Mouse (Mus musculus) limb, embryonic 15.5 days (tissue): ENCODE data around the gene Cadm2. TPM values are rescaled to one million over a fixed set of nuclear protein-coding genes. Genes with fewer than 3 reads are reported as not detected.

Source experiments
- ATAC-seq: fragments of 200-750 bp; cut with Nextera tagmentation; 2 replicates; pipeline ENCODE4 v1.8.0; 2017; ENCODE audit warnings: low read depth, moderate TSS enrichment; ENCODE audit not compliant: insufficient number of reproducible peaks, low FRiP score, low TSS enrichment
- H3K27ac ChIP-seq: fragments of 300-500 bp; sonication (generic); 2 replicates; pipeline ENCODE4 v1.5.1; 2015; ENCODE audit warnings: moderate library complexity, mild to moderate bottlenecking, inconsistent platforms
- H3K27me3 ChIP-seq: fragments of 300-500 bp; sonication (generic); 2 replicates; pipeline ENCODE4 v1.6.1; 2015; ENCODE audit warnings: inconsistent platforms
- H3K36me3 ChIP-seq: fragments of 300-500 bp; sonication (generic); 2 replicates; pipeline ENCODE4 v1.6.1; 2015; ENCODE audit warnings: inconsistent platforms
- H3K4me1 ChIP-seq: fragments of 300-500 bp; sonication (generic); 2 replicates; pipeline ENCODE4 v1.6.1; 2015; ENCODE audit warnings: inconsistent platforms
- H3K4me2 ChIP-seq: fragments of 300-500 bp; sonication (generic); 2 replicates; pipeline ENCODE4 v1.6.1; 2015; ENCODE audit warnings: mild to moderate bottlenecking, inconsistent platforms
- H3K4me3 ChIP-seq: fragments of 300-500 bp; sonication (generic); 2 replicates; pipeline ENCODE4 v1.5.1; 2015; ENCODE audit warnings: mild to moderate bottlenecking, inconsistent platforms
- H3K9ac ChIP-seq: fragments of 300-500 bp; sonication (generic); 2 replicates; pipeline ENCODE4 v1.6.1; 2015; ENCODE audit warnings: inconsistent platforms
- H3K9me3 ChIP-seq: fragments of 300-500 bp; sonication (generic); 2 replicates; pipeline ENCODE4 v1.6.1; 2016; ENCODE audit warnings: inconsistent platforms
- WGBS: fragments of 180-500 bp; shearing (Covaris S2); methylation state at CpG from one replicate; pipeline ENCODE4 v1.1.7; 2015; 5-methylcytosine and 5-hydroxymethylcytosine counted together
- polyA plus RNA-seq: library from polyadenylated mRNA; unstranded; fragments of >200 nt; fragmentation: Nextera tagmentation; extraction: Ambion mirVana; gene quantifications from 2 replicates; pipeline ENCODE4 v1.2.1, GENCODE M21; 2015

Gene Cadm2
- polyA plus RNA-seq, 1 experiment from 2014 or later = 3.1 TPM

DNA sequence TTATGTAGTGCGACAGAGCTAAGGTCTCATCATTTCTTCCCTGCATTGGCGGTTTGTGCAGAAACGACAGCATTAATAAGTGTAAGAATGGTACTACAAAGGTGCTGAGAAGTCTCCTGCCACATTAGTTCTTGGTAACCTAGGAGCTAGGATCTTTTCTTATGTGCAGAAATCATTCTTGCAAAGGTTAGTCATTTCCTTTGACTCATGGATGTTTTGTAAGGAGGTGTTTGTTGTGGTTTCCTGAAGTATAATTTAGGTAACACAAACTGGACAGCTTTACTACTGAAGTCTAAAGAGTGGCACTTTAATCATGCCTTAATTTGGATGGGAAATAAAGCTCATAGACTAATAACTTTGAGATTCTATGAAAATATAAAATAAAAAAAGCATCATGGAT, 153.7 kb downstream of the Cadm2 start:
- ATAC-seq = no peak
- no peak overlapping the region for H3K4me3 ChIP-seq

DNA sequence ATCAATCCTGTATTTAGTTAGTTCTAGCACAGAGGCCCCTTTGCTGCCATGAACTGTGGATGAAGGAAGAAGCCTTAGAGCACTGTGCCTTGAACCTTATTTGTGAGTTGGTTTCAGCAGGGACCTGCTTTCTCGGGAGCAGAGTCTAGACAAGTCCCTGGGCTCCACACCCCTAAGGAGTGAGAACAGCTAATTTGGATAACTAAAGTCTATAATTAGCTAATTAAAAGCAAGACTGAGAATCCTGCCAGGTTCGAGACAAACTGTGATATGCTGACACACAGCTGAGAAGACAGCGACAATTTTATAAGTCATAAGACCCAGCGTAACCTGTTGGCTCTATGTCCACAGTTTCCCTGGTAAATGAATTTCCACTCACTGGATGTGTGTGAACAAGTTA, 184.4 kb downstream of the Cadm2 start:
- Histone ChIP-seq H3K4me1 (no peaks in the 10 kb centered on the region), H3K4me3 (no peak overlapping the region), H3K27ac (no peak overlapping the region), H3K4me2 (no peak overlapping the region), H3K27me3 (no peaks in the 10 kb centered on the region), H3K9me3 (no peaks in the 10 kb centered on the region), H3K36me3 (no peaks in the 10 kb centered on the region), H3K9ac (no peak overlapping the region)
- 61% methylated on average over 4 of the region's 4 CpGs for WGBS
- no peak for ATAC-seq

More for the DNA sequence above, 153.7 kb downstream of the Cadm2 start:
- H3K27me3 ChIP-seq = no peaks in the 10 kb centered on the region
- no peaks in the 10 kb centered on the region for H3K36me3 ChIP-seq
- 89% methylated on average over 3 of the region's 3 CpGs for WGBS
- H3K4me1 ChIP-seq = no peaks in the 10 kb centered on the region
- H3K9me3 ChIP-seq = no peaks in the 10 kb centered on the region
- H3K9ac ChIP-seq = no peak overlapping the region
- H3K4me2 ChIP-seq = no peak overlapping the region
- no peak overlapping the region for H3K27ac ChIP-seq

DNA sequence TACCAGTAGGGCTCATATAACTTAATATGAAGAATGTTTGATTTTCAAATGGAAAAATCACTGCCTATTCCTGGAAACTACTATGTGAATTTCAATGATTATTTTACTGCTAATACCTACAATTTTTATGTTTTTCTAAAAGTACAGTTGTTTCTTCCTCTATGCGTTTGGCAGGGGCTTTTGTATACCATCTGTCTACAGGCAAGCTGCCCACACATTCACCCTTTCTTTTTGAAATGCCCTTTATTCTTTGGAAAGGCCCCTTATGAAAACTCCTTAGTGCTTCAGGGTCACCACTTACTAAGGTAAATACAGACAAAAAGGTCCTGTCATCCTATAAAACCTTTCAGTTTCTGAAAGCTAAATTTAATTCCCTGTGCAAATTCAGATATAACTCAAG, 195.3 kb downstream of the Cadm2 start:
- H3K27me3 ChIP-seq = no peaks in the 10 kb centered on the region
- ATAC-seq = no peak

DNA sequence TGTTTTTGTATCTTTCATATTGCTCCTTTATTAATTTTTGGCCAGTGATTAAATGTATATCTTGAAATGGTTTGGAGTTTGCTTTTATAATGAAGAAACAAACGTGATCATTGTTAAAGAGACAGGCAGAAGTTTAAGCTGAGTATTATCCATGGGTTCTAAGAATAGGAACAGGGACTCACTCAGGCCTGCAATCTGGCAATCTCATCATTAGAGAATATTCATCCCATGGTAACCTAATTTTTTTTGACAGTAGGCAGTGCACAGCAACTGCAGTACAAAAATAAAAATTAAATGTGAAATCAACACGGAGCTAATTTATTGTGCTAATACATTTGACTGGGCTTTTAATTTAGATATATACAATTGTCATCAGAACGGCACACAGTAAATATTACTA, 209.8 kb downstream of the Cadm2 start:
- Histone ChIP-seq H3K9ac (no peak overlapping the region), H3K4me2 (no peak overlapping the region), H3K36me3 (no peaks in the 10 kb centered on the region), H3K27me3 (no peaks in the 10 kb centered on the region), H3K27ac (no peak overlapping the region), H3K4me3 (no peak overlapping the region), H3K9me3 (no peaks in the 10 kb centered on the region), H3K4me1 (no peaks in the 10 kb centered on the region)
- 65% methylated on average over 3 of the region's 3 CpGs for WGBS
- ATAC-seq = no peak

More for the DNA sequence above, 195.3 kb downstream of the Cadm2 start:
- Histone ChIP-seq H3K4me3 (no peak overlapping the region), H3K4me1 (no peaks in the 10 kb centered on the region), H3K36me3 (no peaks in the 10 kb centered on the region), H3K4me2 (no peak overlapping the region), H3K9me3 (no peaks in the 10 kb centered on the region), H3K27ac (no peak overlapping the region), H3K9ac (no peak overlapping the region)
- WGBS = 83% methylated on average over 1 of the region's 1 CpGs

DNA sequence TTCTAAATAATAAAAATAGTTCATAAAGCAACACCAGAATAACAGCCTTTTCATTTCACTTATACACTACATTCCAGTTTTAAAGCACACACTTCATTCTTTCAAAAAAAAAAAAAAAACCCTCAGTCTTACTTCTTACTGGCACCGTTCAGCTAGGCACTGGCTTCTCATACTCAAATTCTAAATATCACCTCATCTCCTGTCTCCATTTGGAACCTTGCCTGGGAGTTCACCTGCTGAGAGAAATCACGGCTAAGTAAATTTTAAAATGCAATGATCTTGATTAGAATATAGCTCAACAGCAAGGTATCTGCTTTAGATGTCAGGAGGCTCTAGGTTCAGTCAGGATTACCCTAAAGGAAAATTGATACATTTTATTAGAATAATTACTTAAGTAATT, 210.2 kb downstream of the Cadm2 start:
- Histone ChIP-seq H3K27me3 (no peaks in the 10 kb centered on the region), H3K4me2 (no peak overlapping the region), H3K4me3 (no peak overlapping the region), H3K36me3 (no peaks in the 10 kb centered on the region), H3K9ac (no peak overlapping the region), H3K27ac (no peak overlapping the region), H3K9me3 (no peaks in the 10 kb centered on the region), H3K4me1 (no peaks in the 10 kb centered on the region)
- 64% methylated on average over 2 of the region's 2 CpGs for WGBS
- no peak for ATAC-seq

DNA sequence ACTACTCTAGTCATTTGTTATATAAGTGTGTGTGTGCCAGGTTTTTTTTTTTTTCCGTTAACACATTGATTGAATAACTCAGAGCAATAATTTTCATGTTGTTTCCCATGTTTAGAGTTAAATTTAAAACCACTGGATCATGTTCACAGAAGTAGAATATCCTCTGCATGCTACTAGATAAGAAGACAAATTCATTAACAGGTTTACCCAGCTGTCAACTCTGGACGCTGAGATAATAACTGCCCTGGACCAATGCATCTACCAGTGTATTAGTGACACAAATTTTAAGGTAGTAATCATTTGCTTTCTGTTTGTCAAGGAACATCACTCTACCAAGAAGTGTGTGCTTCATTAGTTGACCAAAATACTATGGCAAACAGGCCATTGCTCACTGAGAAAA, 253.0 kb downstream of the Cadm2 start:
- no peak overlapping the region for H3K9ac ChIP-seq
- H3K4me1 ChIP-seq = no peaks in the 10 kb centered on the region
- ATAC-seq = no peak
- no peak overlapping the region for H3K4me3 ChIP-seq
- no peak overlapping the region for H3K4me2 ChIP-seq
- no peaks in the 10 kb centered on the region for H3K36me3 ChIP-seq
- no peak overlapping the region for H3K27ac ChIP-seq
- H3K9me3 ChIP-seq = no peaks in the 10 kb centered on the region
- H3K27me3 ChIP-seq = no peaks in the 10 kb centered on the region
- WGBS = 71% methylated on average over 2 of the region's 2 CpGs

DNA sequence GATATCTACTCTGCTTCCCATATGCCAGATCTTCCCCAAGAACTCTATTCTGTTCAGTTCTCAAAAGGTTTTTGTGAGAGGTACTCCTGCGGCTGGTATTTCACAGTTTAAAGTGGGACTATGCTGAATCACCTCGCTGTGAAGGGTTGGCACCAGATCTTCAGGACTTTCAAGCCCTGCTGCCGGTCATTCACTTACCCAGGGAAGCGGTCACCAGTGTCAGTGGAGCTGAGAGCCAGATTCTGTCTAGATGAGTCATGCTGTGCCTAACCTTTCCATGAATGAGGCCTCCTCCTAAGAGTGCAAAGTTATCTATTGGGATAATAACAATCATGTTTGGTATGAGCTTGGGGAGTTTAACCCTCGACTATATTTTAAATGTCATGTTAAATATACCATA, 272.7 kb downstream of the Cadm2 start:
- no peak for ATAC-seq
- no peaks in the 10 kb centered on the region for H3K4me1 ChIP-seq
- H3K9me3 ChIP-seq = no peaks in the 10 kb centered on the region
- H3K9ac ChIP-seq = no peak overlapping the region
- no peak overlapping the region for H3K4me3 ChIP-seq
- no peak overlapping the region for H3K4me2 ChIP-seq
- H3K36me3 ChIP-seq = no peaks in the 10 kb centered on the region
- no peak overlapping the region for H3K27ac ChIP-seq
- no peaks in the 10 kb centered on the region for H3K27me3 ChIP-seq
- WGBS = 85% methylated on average over 5 of the region's 5 CpGs

DNA sequence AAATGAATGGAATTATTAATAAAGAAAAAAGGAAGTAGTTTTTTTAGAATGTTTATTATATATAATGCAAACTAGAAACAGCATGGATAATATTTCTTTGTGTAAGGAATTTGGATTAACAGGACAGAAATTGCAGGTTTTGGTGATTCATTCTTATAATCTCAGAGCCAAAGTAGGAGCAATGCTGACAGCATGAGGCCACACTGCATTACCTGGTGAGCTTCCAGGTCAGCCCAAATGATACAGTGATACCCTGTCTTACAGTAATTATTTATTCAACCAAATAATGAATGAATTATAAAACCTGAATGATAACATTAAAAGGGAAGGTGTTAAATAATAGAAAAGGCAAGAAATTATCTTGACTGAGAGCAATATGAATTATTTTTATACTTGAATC, 273.1 kb downstream of the Cadm2 start:
- H3K4me3 ChIP-seq = no peak overlapping the region
- no peaks in the 10 kb centered on the region for H3K9me3 ChIP-seq
- no peaks in the 10 kb centered on the region for H3K4me1 ChIP-seq
- H3K27ac ChIP-seq = no peak overlapping the region
- no peak overlapping the region for H3K4me2 ChIP-seq
- no peak overlapping the region for H3K9ac ChIP-seq
- no peaks in the 10 kb centered on the region for H3K27me3 ChIP-seq
- ATAC-seq = no peak
- no peaks in the 10 kb centered on the region for H3K36me3 ChIP-seq

DNA sequence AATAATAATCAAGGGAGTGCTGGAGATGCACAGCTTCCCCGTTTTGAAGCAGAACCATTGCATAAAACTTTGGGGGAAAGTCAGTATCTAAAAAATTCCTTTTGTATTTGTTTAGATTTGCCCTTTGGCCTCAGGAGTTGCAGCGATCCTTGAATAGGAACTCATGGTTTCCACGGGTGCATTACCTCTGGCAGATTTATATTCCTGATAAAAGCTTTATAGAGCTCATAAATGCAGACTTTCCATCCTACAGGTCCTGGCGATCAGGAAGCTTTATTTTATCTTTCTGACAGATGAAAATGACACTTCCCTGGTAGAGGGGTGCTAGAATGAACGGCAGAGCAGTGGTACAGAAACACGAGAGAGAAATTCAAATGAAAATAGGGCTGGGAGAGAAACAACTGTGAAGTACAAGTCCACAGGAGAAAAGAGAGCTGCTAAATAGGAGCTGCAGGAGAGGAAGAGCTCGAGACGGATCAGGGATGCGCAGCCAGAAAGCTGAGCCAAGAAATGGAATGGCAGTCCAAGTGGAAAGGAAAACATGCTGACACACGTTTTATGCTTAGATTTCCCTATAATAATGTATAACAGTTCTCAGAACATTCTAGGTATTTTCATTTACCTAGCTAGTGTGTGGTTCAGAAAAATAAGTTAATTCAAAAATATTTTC, 274.0 kb downstream of the Cadm2 start:
- WGBS = 27% methylated on average over 10 of the region's 10 CpGs
- Histone ChIP-seq H3K36me3 (no peaks in the 10 kb centered on the region), H3K27ac (no peak overlapping the region), H3K9me3 (no peaks in the 10 kb centered on the region), H3K4me3 (no peak overlapping the region), H3K27me3 (no peaks in the 10 kb centered on the region), H3K9ac (no peak overlapping the region), H3K4me1 (no peaks in the 10 kb centered on the region), H3K4me2 (no peak overlapping the region)
- no peak for ATAC-seq

DNA sequence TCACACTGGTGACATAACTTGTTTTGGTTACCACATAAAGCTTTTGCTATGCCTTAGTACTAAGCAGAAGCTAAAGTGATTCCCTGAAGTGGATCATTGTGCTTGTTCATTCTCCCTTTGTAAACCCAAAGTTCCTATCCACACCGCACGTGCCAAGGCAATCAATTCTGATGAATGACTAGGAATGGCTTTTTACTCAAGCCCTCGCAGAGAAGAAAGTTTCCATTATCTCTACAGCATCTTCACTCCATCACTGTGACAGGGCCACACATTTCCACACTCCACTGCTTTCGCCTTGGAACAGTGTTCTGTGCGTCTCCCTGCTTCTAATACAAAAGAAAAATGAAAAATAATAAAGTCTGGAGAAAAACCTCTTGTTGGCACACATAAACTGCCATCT, 276.5 kb downstream of the Cadm2 start:
- 65% methylated on average over 5 of the region's 5 CpGs for WGBS
- no peaks in the 10 kb centered on the region for H3K9me3 ChIP-seq
- no peaks in the 10 kb centered on the region for H3K27me3 ChIP-seq
- H3K36me3 ChIP-seq = no peaks in the 10 kb centered on the region
- H3K9ac ChIP-seq = no peak overlapping the region
- no peak overlapping the region for H3K4me2 ChIP-seq
- H3K4me1 ChIP-seq = no peaks in the 10 kb centered on the region
- H3K27ac ChIP-seq = no peak overlapping the region
- no peak overlapping the region for H3K4me3 ChIP-seq
- no peak for ATAC-seq

DNA sequence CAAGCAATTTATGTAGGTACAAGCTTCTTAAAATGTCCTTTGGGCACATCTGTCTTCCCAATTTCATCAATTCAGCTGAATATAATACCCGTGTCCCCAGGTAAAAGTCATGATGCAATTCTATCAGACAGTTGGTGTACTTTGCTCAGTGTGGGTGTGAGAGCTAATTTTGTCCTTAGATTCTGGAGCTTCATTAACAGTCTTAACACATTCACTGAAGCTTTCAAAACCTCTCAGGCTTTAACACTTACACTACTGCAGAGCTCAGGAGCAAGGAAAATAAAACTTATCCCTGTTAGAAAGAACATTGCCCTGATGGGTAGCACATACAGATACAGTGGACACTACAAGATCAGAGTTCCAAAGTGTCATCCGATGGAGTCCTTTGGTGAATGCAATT, 309.7 kb downstream of the Cadm2 start:
- Histone ChIP-seq H3K27me3 (no peaks in the 10 kb centered on the region), H3K36me3 (no peaks in the 10 kb centered on the region), H3K4me3 (no peak overlapping the region), H3K4me2 (no peak overlapping the region), H3K4me1 (no peaks in the 10 kb centered on the region), H3K9me3 (no peaks in the 10 kb centered on the region), H3K27ac (no peak overlapping the region), H3K9ac (no peak overlapping the region)
- ATAC-seq = no peak
- WGBS = 73% methylated on average over 2 of the region's 2 CpGs

DNA sequence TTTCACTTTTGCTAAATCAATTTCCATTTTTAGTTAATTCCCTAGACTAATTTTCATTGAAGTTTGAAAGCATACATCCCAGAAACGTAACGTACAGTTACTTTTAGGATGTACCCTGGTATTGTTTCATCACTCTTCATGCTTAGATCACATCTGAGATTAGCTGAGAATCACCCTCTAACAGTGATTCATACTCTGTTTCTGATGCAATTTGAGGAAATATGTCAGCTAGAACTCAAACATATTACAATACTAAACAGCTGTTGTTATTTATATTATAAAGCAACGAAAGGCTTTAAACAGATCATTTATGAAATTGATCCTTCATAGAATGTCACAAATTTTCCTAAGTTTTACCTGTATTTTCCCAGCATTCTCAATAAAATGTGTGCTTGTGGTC, 336.0 kb downstream of the Cadm2 start:
- Histone ChIP-seq H3K27me3 (no peaks in the 10 kb centered on the region), H3K27ac (no peak overlapping the region), H3K4me3 (no peak overlapping the region), H3K36me3 (no peaks in the 10 kb centered on the region), H3K4me2 (no peak overlapping the region), H3K9me3 (no peaks in the 10 kb centered on the region), H3K4me1 (no peaks in the 10 kb centered on the region), H3K9ac (no peak overlapping the region)
- no peak for ATAC-seq
- WGBS = 84% methylated on average over 3 of the region's 3 CpGs

DNA sequence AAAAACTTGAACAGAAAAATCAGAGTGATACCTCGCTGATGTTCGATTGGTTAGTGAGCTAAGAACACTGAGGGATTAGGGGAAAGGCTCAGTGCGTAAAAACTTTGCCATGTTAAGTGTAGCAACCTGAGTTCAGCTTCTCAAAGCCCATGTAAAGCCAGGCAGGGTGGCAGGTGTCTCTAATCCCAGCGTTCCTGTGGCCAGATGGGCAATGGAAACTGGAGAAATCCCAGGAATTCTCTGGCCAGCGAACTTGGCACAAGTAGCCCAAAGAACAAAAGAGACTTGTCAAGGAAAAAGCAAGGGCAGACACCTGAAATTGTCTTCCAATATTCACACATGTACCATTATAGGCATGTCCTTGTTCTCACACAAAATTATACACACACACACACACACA, 377.1 kb downstream of the Cadm2 start:
- H3K4me1 ChIP-seq = no peaks in the 10 kb centered on the region
- ATAC-seq = no peak
- H3K4me2 ChIP-seq = no peak overlapping the region
- H3K27ac ChIP-seq = no peak overlapping the region
- WGBS = 74% methylated on average over 5 of the region's 5 CpGs
- no peak overlapping the region for H3K4me3 ChIP-seq
- H3K9ac ChIP-seq = no peak overlapping the region
- no peaks in the 10 kb centered on the region for H3K9me3 ChIP-seq
- H3K27me3 ChIP-seq = no peaks in the 10 kb centered on the region
- H3K36me3 ChIP-seq = no peaks in the 10 kb centered on the region
